In the genomic region with DNA sequence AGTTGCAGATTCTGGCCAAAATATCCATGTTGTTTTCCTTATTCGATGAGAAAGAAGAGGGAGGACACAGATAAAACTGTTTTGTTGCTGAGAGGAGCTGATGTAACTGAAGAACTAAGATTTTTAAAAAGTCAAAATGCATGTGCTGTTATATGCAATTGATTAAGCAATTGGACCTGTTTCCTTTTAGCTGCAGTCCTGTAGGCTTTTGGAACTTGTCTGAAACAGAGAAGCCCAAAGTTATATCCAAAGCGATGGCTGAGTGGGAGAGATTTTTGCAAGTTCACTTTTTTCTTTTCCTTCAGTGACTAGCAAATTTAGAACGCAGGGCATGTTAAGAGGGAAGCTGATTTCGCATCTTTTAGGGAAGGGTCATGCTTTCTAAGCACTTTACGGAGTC, we compare ENCODE assay signal across 8 mouse cellular contexts. TPM values are rescaled to one million over a fixed set of nuclear protein-coding genes. Genes with fewer than 3 reads are reported as not detected.
DNase-seq lines count a peak whose midpoint lies in the region; ATAC-seq lines count a peak whose summit lies in the region.

No protein-coding gene starts in this region.

- DNase-seq in lung, postnatal 25 days (ENCODE audit: low spot score) = no peak
- no peak for DNase-seq in forebrain, embryonic 10.5 days (ENCODE audit: extremely low spot score, low spot score)
- DNase-seq in limb, embryonic 10.5 days (ENCODE audit: low spot score) = no peak
- no peak for DNase-seq in frontal cortex, postnatal 25 days (ENCODE audit: low spot score in 2 of 2)
- no peak for DNase-seq in adrenal gland, postnatal 25 days
- DNase-seq in thymus, postnatal 4 days = no peak

- H3K4me3 ChIP-seq in lung, embryonic 15.5 days = peak overlapping the region; percentile 99
- H3K4me3 ChIP-seq in forebrain, embryonic 10.5 days = peak overlapping the region; percentile 98
- H3K4me3 ChIP-seq in limb, embryonic 10.5 days = peak overlapping the region; percentile 93
- peak overlapping the region; percentile 90 for H3K4me3 ChIP-seq in neural tube, embryonic 14.5 days (ENCODE audit: low read depth, low read length)

- no peaks in the 10 kb centered on the region for H3K36me3 ChIP-seq in lung, embryonic 15.5 days
- peaks cover 25% of the 10 kb centered on the region for H3K36me3 ChIP-seq in forebrain, embryonic 10.5 days (replicated peaks)
- H3K36me3 ChIP-seq in limb, embryonic 10.5 days = peaks cover 19% of the 10 kb centered on the region; the same call in 1 of the 2 replicates
- H3K36me3 ChIP-seq in neural tube, embryonic 14.5 days (ENCODE audit: control insufficient read depth, insufficient read depth, low read length) = no peaks in the 10 kb centered on the region

- no peaks in the 10 kb centered on the region for H3K27me3 ChIP-seq in lung, embryonic 15.5 days
- no peaks in the 10 kb centered on the region for H3K27me3 ChIP-seq in forebrain, embryonic 10.5 days (ENCODE audit: poor library complexity, severe bottlenecking)
- no peaks in the 10 kb centered on the region for H3K27me3 ChIP-seq in limb, embryonic 10.5 days (ENCODE audit: low read depth, poor library complexity, severe bottlenecking)
- H3K27me3 ChIP-seq in neural tube, embryonic 14.5 days (ENCODE audit: control insufficient read depth, insufficient read depth, low read length) = no peaks in the 10 kb centered on the region

- no peaks in the 10 kb centered on the region for H3K9me3 ChIP-seq in lung, embryonic 15.5 days
- H3K9me3 ChIP-seq in forebrain, embryonic 10.5 days = no peaks in the 10 kb centered on the region
- H3K9me3 ChIP-seq in limb, embryonic 10.5 days (replicated peaks) = no peaks in the 10 kb centered on the region
- no peaks in the 10 kb centered on the region for H3K9me3 ChIP-seq in neural tube, embryonic 14.5 days (ENCODE audit: control insufficient read depth, low read length)

- no peak overlapping the region; the same call in 1 of the 2 replicates for H3K27ac ChIP-seq in lung, embryonic 15.5 days
- H3K27ac ChIP-seq in forebrain, embryonic 10.5 days = no peak overlapping the region
- no peak overlapping the region for H3K27ac ChIP-seq in limb, embryonic 10.5 days
- H3K27ac ChIP-seq in neural tube, embryonic 14.5 days (ENCODE audit: low read depth, low read length) = no peak overlapping the region

- H3K4me2 ChIP-seq in lung, embryonic 15.5 days = peak overlapping the region; percentile 64
- H3K4me2 ChIP-seq in neural tube, embryonic 14.5 days (ENCODE audit: low read depth, low read length) = peak overlapping the region; percentile 83

- H3K4me1 ChIP-seq in lung, embryonic 15.5 days = peaks cover 47% of the 10 kb centered on the region
- peaks cover 41% of the 10 kb centered on the region for H3K4me1 ChIP-seq in forebrain, embryonic 10.5 days
- H3K4me1 ChIP-seq in limb, embryonic 10.5 days = peaks cover 27% of the 10 kb centered on the region
- peaks cover 38% of the 10 kb centered on the region for H3K4me1 ChIP-seq in neural tube, embryonic 14.5 days (ENCODE audit: control insufficient read depth, insufficient read depth, low read length)

- peak overlapping the region; percentile 83 for H3K9ac ChIP-seq in lung, embryonic 15.5 days
- H3K9ac ChIP-seq in neural tube, embryonic 14.5 days (replicated peaks; ENCODE audit: low read depth, low read length) = peak overlapping the region; percentile 41; the same call in 1 of the 2 replicates

- ATAC-seq in lung, embryonic 15.5 days (ENCODE audit: borderline replicate concordance, extremely low read depth, low FRiP score, low TSS enrichment) = no peak
- no peak for ATAC-seq in neural tube, embryonic 14.5 days (ENCODE audit: low read depth)

- 5% methylated on average over 5 of the region's 5 CpGs for WGBS in lung, embryonic 15.5 days
- WGBS in forebrain, embryonic 10.5 days = 38% methylated on average over 5 of the region's 5 CpGs
- WGBS in limb, embryonic 10.5 days = 48% methylated on average over 5 of the region's 5 CpGs
- 10% methylated on average over 5 of the region's 5 CpGs for WGBS in neural tube, embryonic 14.5 days

RNA-seq across cellular contexts. Expression of a gene that starts 2.9 kb away (rescaled TPM):
- polyA plus RNA-seq in lung, embryonic 15.5 days (2015; fragmentation: Nextera tagmentation; extraction: Ambion mirVana) = 51.1 and 52.7 TPM in 2 replicates
- polyA plus RNA-seq in forebrain, embryonic 10.5 days (2016; fragmentation: Nextera tagmentation; extraction: Ambion mirVana) = 64.3 and 65.8 TPM in 2 replicates
- 46.1 and 59.4 TPM in 2 replicates for polyA plus RNA-seq in limb, embryonic 10.5 days (2016; fragmentation: Nextera tagmentation; extraction: Ambion mirVana)
- 171 and 209 TPM in 2 replicates for polyA plus RNA-seq in neural tube, embryonic 14.5 days (2014; fragmentation: Nextera tagmentation; extraction: Ambion mirVana)
- 77.8 and 81.7 TPM in 2 replicates for total RNA-seq in adrenal gland, postnatal 25 days (2021)
